ENCODE assay signal across 8 mouse cellular contexts in the genomic region with DNA sequence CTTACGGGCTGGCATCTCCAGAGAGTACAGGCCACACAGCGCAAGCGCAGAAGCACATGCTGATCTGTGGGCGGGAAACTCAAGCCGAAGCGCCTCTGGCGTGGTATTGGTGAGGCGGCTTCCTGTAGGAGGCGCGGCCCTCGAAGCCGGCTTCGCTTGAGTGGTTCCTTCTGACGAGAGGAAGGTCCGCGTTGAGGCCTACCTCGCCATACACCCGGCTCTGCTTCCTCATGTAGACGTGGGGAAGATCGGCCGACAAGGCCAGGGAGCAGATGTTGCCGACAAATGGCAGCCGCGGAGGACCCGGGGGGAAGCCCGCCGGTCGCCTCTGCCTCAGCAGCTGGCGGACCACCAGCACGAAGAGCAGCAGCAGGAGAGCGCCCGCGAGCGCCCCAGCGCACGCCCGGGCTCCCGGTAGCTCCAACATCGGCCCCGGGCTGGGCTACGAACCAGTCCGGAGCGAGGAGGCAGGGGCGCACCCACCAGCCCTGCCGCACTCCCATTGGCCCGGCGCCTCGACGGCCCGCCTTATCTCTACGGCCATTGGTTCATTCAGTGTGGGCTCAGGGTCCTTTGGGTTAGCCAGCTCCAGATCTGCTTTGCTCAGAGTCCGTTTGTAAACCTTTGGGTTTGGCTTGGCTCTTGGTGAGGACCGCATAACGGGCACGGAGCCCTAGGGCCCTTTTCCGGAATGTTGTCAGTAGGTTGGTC. TPM values are rescaled to one million over a fixed set of nuclear protein-coding genes. Genes with fewer than 3 reads are reported as not detected.
DNase-seq lines count a peak whose midpoint lies in the region; ATAC-seq and TF ChIP-seq lines count a peak whose summit lies in the region.

A gene (minus strand): TSS at position 442 of the 711 bp plus-strand sequence.

- peak; percentile 45 for TF ChIP-seq CTCF in liver, postnatal 0 days (IDR thresholded peaks at IDR 0.05; ENCODE audit: low read depth)

- peak; percentile 53 for DNase-seq in ES-E14 (ENCODE audit: low read depth, low spot score)
- peak; percentile 81 for DNase-seq in cerebellum, adult 9-11 months
- DNase-seq in heart, postnatal 4 days: peak; percentile 90
- peak; percentile 83 to 90 for DNase-seq in layer of hippocampus, adult 18-20 months (ENCODE audit: low spot score in 2 of 2)
- peak; percentile 86 for DNase-seq in liver, postnatal 0 days
- peak; percentile 86 for DNase-seq in telencephalon, adult 2 months (ENCODE audit: low read depth, low spot score)

- no peak for TF ChIP-seq EP300 in liver, postnatal 0 days (IDR thresholded peaks at IDR 0.05; ENCODE audit: low read depth)

- peak; percentile 99 for ATAC-seq in frontal cortex, adult (ENCODE audit: low TSS enrichment)
- ATAC-seq in liver, postnatal 0 days: peak; percentile 96
- peak; percentile 100 for ATAC-seq in neural tube, embryonic 14.5 days (ENCODE audit: low read depth)

- H3K27me3 ChIP-seq in liver, postnatal 0 days (ENCODE audit: insufficient read depth, low read length): no peaks in the 10 kb centered on the region
- no peaks in the 10 kb centered on the region for H3K27me3 ChIP-seq in neural tube, embryonic 14.5 days (ENCODE audit: control insufficient read depth, insufficient read depth, low read length)

- peak within 1 kb of the TSS; percentile 83 for H3K4me2 ChIP-seq in liver, postnatal 0 days (ENCODE audit: low read depth, low read length)
- peak within 1 kb of the TSS; percentile 71 for H3K4me2 ChIP-seq in neural tube, embryonic 14.5 days (ENCODE audit: low read depth, low read length)

- no peak within 1 kb of the TSS for H3K27ac ChIP-seq in ES-E14 (ENCODE audit: insufficient read depth, low read depth, low read length, poor library complexity, severe bottlenecking)
- H3K27ac ChIP-seq in liver, postnatal 0 days (ENCODE audit: low read depth): peak within 1 kb of the TSS; percentile 88
- H3K27ac ChIP-seq in neural tube, embryonic 14.5 days (ENCODE audit: low read depth, low read length): peak within 1 kb of the TSS; percentile 72

- H3K4me3 ChIP-seq in ES-E14 (ENCODE audit: insufficient read depth in 1 of 2, low read depth in 1 of 2, low read length in 2 of 2, poor library complexity in 1 of 2, severe bottlenecking in 1 of 2): peak within 1 kb of the TSS; percentile 55 to 59
- H3K4me3 ChIP-seq in liver, postnatal 0 days (ENCODE audit: low read depth, low read length): peak within 1 kb of the TSS; percentile 49
- H3K4me3 ChIP-seq in neural tube, embryonic 14.5 days (ENCODE audit: low read depth, low read length): peak within 1 kb of the TSS; percentile 58

- no peaks in the 10 kb centered on the region; a peak in 1 of 4 replicates for H3K4me1 ChIP-seq in ES-E14 (ENCODE audit: control insufficient read depth in 2 of 2, insufficient read depth in 2 of 2, low read length in 2 of 2, poor library complexity in 1 of 2)
- no peaks in the 10 kb centered on the region for H3K4me1 ChIP-seq in liver, postnatal 0 days (ENCODE audit: insufficient read depth)
- peaks cover 3% of the 10 kb centered on the region; the same call in 1 of the 2 replicates for H3K4me1 ChIP-seq in neural tube, embryonic 14.5 days (ENCODE audit: control insufficient read depth, insufficient read depth, low read length)

- peak within 1 kb of the TSS; percentile 76 for H3K9ac ChIP-seq in ES-E14 (ENCODE audit: insufficient read depth, low read depth, low read length, poor library complexity, severe bottlenecking)
- peak within 1 kb of the TSS; percentile 75 for H3K9ac ChIP-seq in liver, postnatal 0 days (replicated peaks)
- H3K9ac ChIP-seq in neural tube, embryonic 14.5 days (replicated peaks; ENCODE audit: low read depth, low read length): peak within 1 kb of the TSS; percentile 56

- 4% methylated on average over 50 of the region's 56 CpGs for WGBS in liver, postnatal 0 days (ENCODE audit: insufficient replicate concordance)
- 2% methylated on average over 56 of the region's 56 CpGs for WGBS in neural tube, embryonic 14.5 days

- H3K36me3 ChIP-seq in ES-E14 (ENCODE audit: control insufficient read depth, insufficient read depth, low read length, poor library complexity, severe bottlenecking): no peaks in the 10 kb centered on the region
- H3K36me3 ChIP-seq in liver, postnatal 0 days (replicated peaks; ENCODE audit: insufficient read depth, low read length): no peaks in the 10 kb centered on the region
- H3K36me3 ChIP-seq in neural tube, embryonic 14.5 days (ENCODE audit: control insufficient read depth, insufficient read depth, low read length): no peaks in the 10 kb centered on the region

- in situ Hi-C loops in ES-E14 (cut with MboI; ENCODE audit: low sequenced_read_pairs in 2 of 2, unreplicated experiment in 2 of 2): no loop called here

- no peaks in the 10 kb centered on the region for H3K9me3 ChIP-seq in ES-E14 (ENCODE audit: control insufficient read depth, insufficient read depth, low read depth, low read length)
- H3K9me3 ChIP-seq in liver, postnatal 0 days (ENCODE audit: low read length): no peaks in the 10 kb centered on the region
- no peaks in the 10 kb centered on the region for H3K9me3 ChIP-seq in neural tube, embryonic 14.5 days (ENCODE audit: control insufficient read depth, low read length)

TF ChIP-seq in ES-E14, 5 proteins besides CTCF, POLR2A, EP300 and RAD21:
- TF ChIP-seq ZNF384 (IDR thresholded peaks at IDR 0.05; ENCODE audit: low read depth, low read length) (no peak), MAFK (IDR thresholded peaks at IDR 0.05; ENCODE audit: insufficient read depth, low read depth, low read length) (no peak), CHD2 (IDR thresholded peaks at IDR 0.05; ENCODE audit: low read depth, low read length) (peak; percentile 60; the same call in 1 of the 2 replicates), HCFC1 (IDR thresholded peaks at IDR 0.05; ENCODE audit: borderline replicate concordance, insufficient read depth, low read length) (no peak), ZC3H11A (IDR thresholded peaks at IDR 0.05; ENCODE audit: borderline replicate concordance, low read depth, low read length) (no peak)
TF ChIP-seq in ES-E14: peak in this region for 1.

RNA-seq across cellular contexts. Expression of the gene that starts here (rescaled TPM):
- total RNA-seq in ES-E14 (2012; rRNA removed): 0.32 and 0.76 TPM in 2 replicates
- 1 to 10 TPM; 1.0 to 1.9 TPM for total RNA-seq in heart, postnatal 4 days (2021)
- 1 to 10 TPM; 1.3 to 2.1 TPM for total RNA-seq in layer of hippocampus, adult 18-20 months (2021)
- polyA plus RNA-seq in liver, postnatal 0 days (2015; fragmentation: Nextera tagmentation; extraction: Ambion mirVana): 4.3 and 4.5 TPM in 2 replicates
- polyA plus RNA-seq in neural tube, embryonic 14.5 days (2014; fragmentation: Nextera tagmentation; extraction: Ambion mirVana): 1.5 and 2.0 TPM in 2 replicates

Comparison
In these comparisons a context has a peak if more than half of its experiments do, and no peak if none do; other contexts are left out.
1. Peak in DNase-seq, H3K4me3 ChIP-seq and H3K9ac ChIP-seq in ES-E14; RNA of the gene not detected or under 1 TPM.